Mouse (Mus musculus) effector memory CD4-positive, alpha-beta T cell, adult 7 months (primary cell): Measurements from ENCODE around the gene Vmn2r47. TPM values are rescaled to one million over a fixed set of nuclear protein-coding genes. Genes with fewer than 3 reads are reported as not detected.

ENCODE experiments used
- polyA plus RNA-seq: library from polyadenylated mRNA; unstranded; fragments of 100-300 nt; shearing (Covaris generic); gene quantifications from one replicate; pipeline ENCODE4 v1.2.1, GENCODE M21; 2017

The Vmn2r47 gene
- polyA plus RNA-seq: not detected

GRCm38 (mm10) chr7:9841225-9841624 lies at the start of gene Vmn2r47:
Vmn2r47 (minus strand) TSS chr7:9841325.

GRCm38 (mm10) chr7:9770471-9770870 lies 70.7 kb downstream of the Vmn2r47 start, which contains the start of gene Vmn2r46:
Vmn2r46 (minus strand) TSS chr7:9770571.

Other genes with a start within 250 kb of the Vmn2r47 start
- gene Vmn2r46, start 70.8 kb downstream of the Vmn2r47 start, polyA plus RNA-seq: not detected
- not detected for gene Vmn2r48, start 112.3 kb upstream of the Vmn2r47 start, polyA plus RNA-seq
- gene Vmn2r49, start 150.9 kb upstream of the Vmn2r47 start, polyA plus RNA-seq: not detected
- gene Vmn2r50, start 212.0 kb upstream of the Vmn2r47 start, polyA plus RNA-seq: not detected